In genomic region chr17:25824362-25825142, GRCm38 (mm10) we compare ENCODE assay signal across 9 mouse cellular contexts. TPM values are rescaled to one million over a fixed set of nuclear protein-coding genes. Genes with fewer than 3 reads are reported as not detected.
DNase-seq lines count a peak whose midpoint lies in the region; ATAC-seq and TF ChIP-seq lines count a peak whose summit lies in the region.
"Had no signal": no experiment of that assay in that cellular context is flagged by ENCODE, and none has a peak within 500 bp of the region (broad histone marks: within the 10 kb centered on the region; RNA-seq: fewer than 3 reads in every experiment).

No protein-coding gene starts in this region.

- peak overlapping the region; percentile 77 for H3K4me2 ChIP-seq in heart, postnatal 0 days (ENCODE audit: low read depth, low read length)
- peak overlapping the region; percentile 92 for H3K4me2 ChIP-seq in liver, embryonic 16.5 days (ENCODE audit: low read depth, low read length)

- intact Hi-C loops in heart, adult 2 months (cut with DNase I), result no loop called here

- H3K4me1 ChIP-seq in heart, embryonic 10.5 days, result peaks cover 59% of the 10 kb centered on the region
- H3K4me1 ChIP-seq in heart, adult 2 months (ENCODE audit: control insufficient read depth, insufficient read depth, low read length), result peaks cover 8% of the 10 kb centered on the region
- peaks cover 0 to 23% of the 10 kb centered on the region in 2 experiments; a peak in 2 of 4 replicates for H3K4me1 ChIP-seq in ES-E14 (ENCODE audit: control insufficient read depth in 2 of 2, insufficient read depth in 2 of 2, low read length in 2 of 2, poor library complexity in 1 of 2)
- peaks cover 20% of the 10 kb centered on the region for H3K4me1 ChIP-seq in heart, postnatal 0 days (ENCODE audit: control insufficient read depth, insufficient read depth)
- H3K4me1 ChIP-seq in liver, embryonic 16.5 days (ENCODE audit: control insufficient read depth, low read depth, low read length), result peaks cover 30% of the 10 kb centered on the region

- no peak for TF ChIP-seq POLR2A in heart, adult 2 months (IDR thresholded peaks at IDR 0.05; ENCODE audit: insufficient read depth, low read depth, low read length)

- in situ Hi-C loops in ES-E14 (cut with MboI; ENCODE audit: low sequenced_read_pairs in 2 of 2, unreplicated experiment in 2 of 2), result no loop called here

- H3K79me2 ChIP-seq in heart, adult 2 months (replicated peaks; ENCODE audit: control insufficient read depth, insufficient read depth, low read length), result no peaks in the 10 kb centered on the region

- H3K4me3 ChIP-seq in heart, embryonic 10.5 days, result peak overlapping the region; percentile 76
- no peak overlapping the region; the same call in 1 of the 2 replicates for H3K4me3 ChIP-seq in heart, adult 2 months
- peak overlapping the region; percentile 78 to 98 for H3K4me3 ChIP-seq in ES-E14 (ENCODE audit: insufficient read depth in 1 of 2, low read depth in 1 of 2, low read length in 2 of 2, poor library complexity in 1 of 2, severe bottlenecking in 1 of 2)
- peak overlapping the region; percentile 69; the same call in 1 of the 2 replicates for H3K4me3 ChIP-seq in heart, postnatal 0 days (ENCODE audit: low read depth, low read length)
- peak overlapping the region; percentile 85 for H3K4me3 ChIP-seq in liver, embryonic 16.5 days (ENCODE audit: low read depth, low read length)

- H3K27me3 ChIP-seq in heart, embryonic 10.5 days (ENCODE audit: insufficient read depth, poor library complexity, severe bottlenecking), result peaks cover 31% of the 10 kb centered on the region
- peaks cover 5% of the 10 kb centered on the region for H3K27me3 ChIP-seq in heart, adult 2 months (ENCODE audit: control insufficient read depth, insufficient read depth, low read length)
- H3K27me3 ChIP-seq in heart, postnatal 0 days (ENCODE audit: control insufficient read depth, insufficient read depth, low read length), result peaks cover 16% of the 10 kb centered on the region
- peaks cover 13% of the 10 kb centered on the region for H3K27me3 ChIP-seq in liver, embryonic 16.5 days (ENCODE audit: control insufficient read depth, insufficient read depth, low read depth, low read length)

- H3K27ac ChIP-seq in heart, embryonic 10.5 days, result no peak overlapping the region
- no peak overlapping the region for H3K27ac ChIP-seq in heart, adult 2 months
- H3K27ac ChIP-seq in ES-E14 (ENCODE audit: insufficient read depth, low read depth, low read length, poor library complexity, severe bottlenecking), result no peak overlapping the region
- H3K27ac ChIP-seq in heart, postnatal 0 days (ENCODE audit: low read depth), result no peak overlapping the region
- peak overlapping the region; percentile 60; the same call in 1 of the 2 replicates for H3K27ac ChIP-seq in liver, embryonic 16.5 days (ENCODE audit: low read length)

- WGBS in heart, embryonic 10.5 days, result 66% methylated on average over 17 of the region's 17 CpGs
- 71% methylated on average over 17 of the region's 17 CpGs for WGBS in heart, adult 2 months
- 67% methylated on average over 17 of the region's 17 CpGs for WGBS in heart, postnatal 0 days
- 55% methylated on average over 17 of the region's 17 CpGs for WGBS in liver, embryonic 16.5 days (ENCODE audit: insufficient replicate concordance)

- no peak for DNase-seq in heart, embryonic 10.5 days (ENCODE audit: low spot score)
- no peak for DNase-seq in heart, adult 2 months
- no peak for DNase-seq in ES-E14 (ENCODE audit: low read depth, low spot score)
- DNase-seq in heart, postnatal 0 days (ENCODE audit: low spot score), result no peak
- DNase-seq in B cell, adult 2 months, result no peak
- DNase-seq in left cerebral cortex, adult 11 months (ENCODE audit: low spot score), result no peak

- no peak for ATAC-seq in heart, postnatal 0 days (ENCODE audit: insufficient read depth, low read depth)
- no peak for ATAC-seq in liver, embryonic 16.5 days (ENCODE audit: low read depth)
- ATAC-seq in megakaryocyte-erythroid progenitor cell, adult 5-6 weeks (replicated peaks; ENCODE audit: low FRiP score, low TSS enrichment, poor library complexity, severe bottlenecking), result no peak

- no peak overlapping the region for H3K9ac ChIP-seq in heart, adult 2 months (ENCODE audit: low read depth, low read length)
- H3K9ac ChIP-seq in ES-E14 (ENCODE audit: insufficient read depth, low read depth, low read length, poor library complexity, severe bottlenecking), result peak overlapping the region; percentile 78
- no peak overlapping the region for H3K9ac ChIP-seq in heart, postnatal 0 days (replicated peaks; ENCODE audit: low read depth, low read length)
- H3K9ac ChIP-seq in liver, embryonic 16.5 days (ENCODE audit: low read depth, low read length), result peak overlapping the region; percentile 77

- no peak for TF ChIP-seq EP300 in heart, adult 2 months (IDR thresholded peaks at IDR 0.05; ENCODE audit: insufficient read depth, low read depth, low read length)
- no peak for TF ChIP-seq EP300 in heart, postnatal 0 days (IDR thresholded peaks at IDR 0.05; ENCODE audit: low read depth)

- no peaks in the 10 kb centered on the region for H3K9me3 ChIP-seq in heart, embryonic 10.5 days
- no peaks in the 10 kb centered on the region for H3K9me3 ChIP-seq in ES-E14 (ENCODE audit: control insufficient read depth, insufficient read depth, low read depth, low read length)
- H3K9me3 ChIP-seq in heart, postnatal 0 days (replicated peaks; ENCODE audit: control insufficient read depth, low read length), result no peaks in the 10 kb centered on the region
- no peaks in the 10 kb centered on the region for H3K9me3 ChIP-seq in liver, embryonic 16.5 days (replicated peaks; ENCODE audit: control insufficient read depth, low read length)

- H3K36me3 ChIP-seq in heart, embryonic 10.5 days, result peaks cover 32% of the 10 kb centered on the region
- H3K36me3 ChIP-seq in heart, adult 2 months (ENCODE audit: control insufficient read depth, insufficient read depth, low read length), result no peaks in the 10 kb centered on the region
- H3K36me3 ChIP-seq in ES-E14 (ENCODE audit: control insufficient read depth, insufficient read depth, low read length, poor library complexity, severe bottlenecking), result peaks cover 23% of the 10 kb centered on the region; the same call in 1 of the 2 replicates
- peaks cover 17% of the 10 kb centered on the region for H3K36me3 ChIP-seq in heart, postnatal 0 days (replicated peaks; ENCODE audit: control insufficient read depth, insufficient read depth, low read length)
- no peaks in the 10 kb centered on the region; the same call in none of the 2 replicates for H3K36me3 ChIP-seq in liver, embryonic 16.5 days (ENCODE audit: control insufficient read depth, insufficient read depth)

- TF ChIP-seq CTCF in heart, adult 2 months (IDR thresholded peaks at IDR 0.05), result no peak
- TF ChIP-seq CTCF in heart, postnatal 0 days (IDR thresholded peaks at IDR 0.05; ENCODE audit: low read depth), result no peak

RNA-seq across cellular contexts. Expression of gene Wdr24, which starts 1.1 kb away (rescaled TPM):
- polyA plus RNA-seq in heart, embryonic 10.5 days (2016; fragmentation: Nextera tagmentation; extraction: Ambion mirVana), result 21.6 and 23.0 TPM in 2 replicates
- total RNA-seq in heart, adult 2 months (2021), result 10 to 100 TPM; 11.0 to 11.1 TPM
- polyA plus RNA-seq in heart, adult 2 months (2012; rRNA removed), result 20.4 and 22.9 TPM in 2 replicates
- total RNA-seq in ES-E14 (2012; rRNA removed), result 28.6 and 43.4 TPM in 2 replicates
- 13.3 and 20.8 TPM in 2 replicates for total RNA-seq in heart, postnatal 0 days (2014; rRNA removed; ENCODE audit: low replicate concordance)
- polyA plus RNA-seq in heart, postnatal 0 days (2015; fragmentation: Nextera tagmentation; extraction: Ambion mirVana), result 9.6 and 10.5 TPM in 2 replicates
- polyA plus RNA-seq in liver, embryonic 16.5 days (2015; fragmentation: Nextera tagmentation; extraction: Ambion mirVana), result 10.8 and 11.6 TPM in 2 replicates
- total RNA-seq in megakaryocyte-erythroid progenitor cell, adult 5-6 weeks (2014; fragmentation: Nextera tagmentation), result 16.6 and 33.3 TPM in 2 replicates
- total RNA-seq in megakaryocyte-erythroid progenitor cell, adult 5-6 weeks (2017), result 15.5 and 17.2 TPM in 2 replicates

RNA-seq across cellular contexts. Expression of gene Jmjd8, which starts 4.1 kb away (rescaled TPM):
- 45.8 and 50.7 TPM in 2 replicates for polyA plus RNA-seq in heart, embryonic 10.5 days (2016; fragmentation: Nextera tagmentation; extraction: Ambion mirVana)
- total RNA-seq in heart, adult 2 months (2021), result 10 to 100 TPM; 32.7 to 36.9 TPM
- 47.2 and 48.9 TPM in 2 replicates for polyA plus RNA-seq in heart, adult 2 months (2012; rRNA removed)
- 25.1 and 46.4 TPM in 2 replicates for total RNA-seq in ES-E14 (2012; rRNA removed)
- total RNA-seq in heart, postnatal 0 days (2014; rRNA removed; ENCODE audit: low replicate concordance), result 32.2 and 34.6 TPM in 2 replicates
- 26.1 and 26.2 TPM in 2 replicates for polyA plus RNA-seq in heart, postnatal 0 days (2015; fragmentation: Nextera tagmentation; extraction: Ambion mirVana)
- polyA plus RNA-seq in liver, embryonic 16.5 days (2015; fragmentation: Nextera tagmentation; extraction: Ambion mirVana), result 20.7 and 23.5 TPM in 2 replicates
- total RNA-seq in megakaryocyte-erythroid progenitor cell, adult 5-6 weeks (2014; fragmentation: Nextera tagmentation), result 20.1 and 31.7 TPM in 2 replicates
- total RNA-seq in megakaryocyte-erythroid progenitor cell, adult 5-6 weeks (2017), result 19.5 and 21.5 TPM in 2 replicates

RNA-seq across cellular contexts. Expression of gene Stub1, which starts 8.7 kb away (rescaled TPM):
- 343 and 404 TPM in 2 replicates for polyA plus RNA-seq in heart, embryonic 10.5 days (2016; fragmentation: Nextera tagmentation; extraction: Ambion mirVana)
- total RNA-seq in heart, adult 2 months (2021), result 100 to 1,000 TPM; 105 to 129 TPM
- polyA plus RNA-seq in heart, adult 2 months (2012; rRNA removed), result 147 and 174 TPM in 2 replicates
- total RNA-seq in ES-E14 (2012; rRNA removed), result 161 and 176 TPM in 2 replicates
- total RNA-seq in heart, postnatal 0 days (2014; rRNA removed; ENCODE audit: low replicate concordance), result 115 and 154 TPM in 2 replicates
- 212 and 219 TPM in 2 replicates for polyA plus RNA-seq in heart, postnatal 0 days (2015; fragmentation: Nextera tagmentation; extraction: Ambion mirVana)
- 106 and 112 TPM in 2 replicates for polyA plus RNA-seq in liver, embryonic 16.5 days (2015; fragmentation: Nextera tagmentation; extraction: Ambion mirVana)
- total RNA-seq in megakaryocyte-erythroid progenitor cell, adult 5-6 weeks (2014; fragmentation: Nextera tagmentation), result 89.4 and 112 TPM in 2 replicates
- total RNA-seq in megakaryocyte-erythroid progenitor cell, adult 5-6 weeks (2017), result 77.6 and 77.7 TPM in 2 replicates

RNA-seq across cellular contexts. Expression of gene Rhbdl1, which starts 12.5 kb away (rescaled TPM):
- polyA plus RNA-seq in heart, embryonic 10.5 days (2016; fragmentation: Nextera tagmentation; extraction: Ambion mirVana), result 2.3 and 4.0 TPM in 2 replicates
- under 1 TPM; 0.55 to 0.82 TPM for total RNA-seq in heart, adult 2 months (2021)
- polyA plus RNA-seq in heart, adult 2 months (2012; rRNA removed), result 3.8 and 4.9 TPM in 2 replicates
- total RNA-seq in ES-E14 (2012; rRNA removed), result 1.1 and 2.6 TPM in 2 replicates
- total RNA-seq in heart, postnatal 0 days (2014; rRNA removed; ENCODE audit: low replicate concordance), result 1.7 and 2.3 TPM in 2 replicates
- polyA plus RNA-seq in heart, postnatal 0 days (2015; fragmentation: Nextera tagmentation; extraction: Ambion mirVana), result 1.7 and 2.2 TPM in 2 replicates
- 0.30 and 0.45 TPM in 2 replicates for polyA plus RNA-seq in liver, embryonic 16.5 days (2015; fragmentation: Nextera tagmentation; extraction: Ambion mirVana)
- 0.50 and 2.0 TPM in 2 replicates for total RNA-seq in megakaryocyte-erythroid progenitor cell, adult 5-6 weeks (2014; fragmentation: Nextera tagmentation)
- 0.30 and 0.47 TPM in 2 replicates for total RNA-seq in megakaryocyte-erythroid progenitor cell, adult 5-6 weeks (2017)

RNA-seq across cellular contexts. Expression of gene Fbxl16, which starts 15.7 kb away (rescaled TPM):
- 0.62 and 1.2 TPM in 2 replicates for polyA plus RNA-seq in heart, embryonic 10.5 days (2016; fragmentation: Nextera tagmentation; extraction: Ambion mirVana)
- 1 to 10 TPM; 1.1 to 1.4 TPM for total RNA-seq in heart, adult 2 months (2021)
- polyA plus RNA-seq in heart, adult 2 months (2012; rRNA removed), result 2.3 and 3.2 TPM in 2 replicates
- total RNA-seq in ES-E14 (2012; rRNA removed), result 1.7 TPM in 2 replicates
- 2.1 TPM in 1 of 2 replicates, not detected in the other for total RNA-seq in heart, postnatal 0 days (2014; rRNA removed; ENCODE audit: low replicate concordance)
- polyA plus RNA-seq in heart, postnatal 0 days (2015; fragmentation: Nextera tagmentation; extraction: Ambion mirVana), result 0.25 and 0.48 TPM in 2 replicates
- 0.09 and 0.17 TPM in 2 replicates for polyA plus RNA-seq in liver, embryonic 16.5 days (2015; fragmentation: Nextera tagmentation; extraction: Ambion mirVana)
- total RNA-seq in megakaryocyte-erythroid progenitor cell, adult 5-6 weeks (2014; fragmentation: Nextera tagmentation), result 0.26 TPM in 1 of 2 replicates, not detected in the other
- total RNA-seq in megakaryocyte-erythroid progenitor cell, adult 5-6 weeks (2017), result not detected in 2 replicates
- total RNA-seq: neutrophil, adult 5-6 weeks had no signal

Comparison
In these comparisons a context has a peak if more than half of its experiments do, and no peak if none do; other contexts are left out.
1. H3K9ac ChIP-seq: peak in ES-E14 (single experiment) and liver, embryonic 16.5 days (single experiment); none in heart, adult 2 months (single experiment) and heart, postnatal 0 days (single experiment).